Mouse (Mus musculus): ENCODE measurements around the gene Sirt7. TPM values are rescaled to one million over a fixed set of nuclear protein-coding genes. Genes with fewer than 3 reads are reported as not detected.
A peak's percentile ranks its signal among the peaks of the same experiment; 100 is the strongest.

Gene Sirt7
- polyA plus RNA-seq, 1 experiment from 2014 or later = 48.2 TPM

DNA sequence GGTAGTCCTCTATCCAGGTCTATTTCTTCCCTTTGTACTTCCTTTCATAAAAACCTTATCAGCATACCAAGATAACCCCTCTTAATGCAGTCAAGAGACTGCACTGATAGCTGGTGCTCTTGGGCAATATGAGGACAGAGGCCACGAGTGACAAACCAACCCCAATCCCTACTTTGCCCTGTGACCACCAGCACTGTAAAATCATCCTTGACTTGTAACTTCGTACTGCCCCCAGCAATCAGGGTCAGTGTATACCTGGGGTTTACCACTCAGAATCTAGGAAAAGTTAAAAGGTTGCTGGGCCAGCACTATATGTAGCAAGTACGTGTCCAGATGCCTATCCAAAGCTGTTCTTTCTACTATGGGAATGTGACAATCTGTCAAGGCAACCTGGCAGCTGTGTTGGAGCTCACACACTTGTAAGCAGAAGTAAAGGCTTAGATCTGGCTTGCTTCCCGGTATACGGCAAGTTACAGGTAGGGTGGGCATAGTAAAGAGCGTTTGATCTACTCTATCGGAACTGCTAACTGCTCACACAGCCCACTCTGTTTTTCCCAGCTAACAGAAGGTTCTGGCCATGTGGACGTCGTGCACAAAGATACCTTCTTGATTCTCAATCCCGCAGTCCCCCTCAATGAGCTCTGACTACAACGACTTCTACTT is 53.2 kb downstream of the Sirt7 start:
- WGBS = 19% methylated on average over 11 of the region's 11 CpGs
- Histone ChIP-seq H3K4me2 (replicated peaks) (peak overlapping the region; percentile 83), H3K9ac (replicated peaks) (peak overlapping the region; percentile 90), H3K36me3 (peaks cover 45% of the 10 kb centered on the region), H3K27ac (replicated peaks) (peak overlapping the region; percentile 93; the same call in 1 of the 2 replicates), H3K4me1 (peaks cover 24% of the 10 kb centered on the region), H3K4me3 (peak overlapping the region; percentile 91), H3K9me3 (no peaks in the 10 kb centered on the region), H3K27me3 (no peaks in the 10 kb centered on the region)
- ATAC-seq (ENCODE audit: low FRiP score, low read depth) = no peak

DNA sequence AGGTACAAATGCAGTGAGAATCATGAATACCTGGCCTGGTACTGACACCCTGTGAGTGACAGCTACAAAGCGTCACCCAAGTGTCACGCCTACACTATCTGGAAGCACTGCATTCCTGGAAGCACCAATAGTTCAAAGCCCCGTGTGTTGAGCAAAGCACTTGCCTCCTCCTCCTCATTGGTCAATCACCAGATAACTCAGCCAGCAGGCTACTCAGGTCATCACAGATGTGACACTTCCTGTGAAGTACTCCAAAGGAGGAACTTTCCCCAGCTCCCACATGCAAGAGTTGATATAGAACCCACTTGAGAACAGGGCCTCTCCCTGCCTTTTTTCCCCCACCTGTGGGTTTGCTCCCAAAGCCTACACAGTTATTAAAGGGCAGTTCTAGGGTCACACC is 53.9 kb downstream of the Sirt7 start:
- no peak for ATAC-seq (ENCODE audit: low FRiP score, low read depth)
- Histone ChIP-seq H3K9ac (replicated peaks) (peak overlapping the region; percentile 90), H3K4me2 (replicated peaks) (peak overlapping the region; percentile 83), H3K9me3 (no peaks in the 10 kb centered on the region), H3K4me3 (peak overlapping the region; percentile 91), H3K4me1 (peaks cover 24% of the 10 kb centered on the region), H3K27ac (replicated peaks) (no peak overlapping the region), H3K27me3 (no peaks in the 10 kb centered on the region), H3K36me3 (peaks cover 53% of the 10 kb centered on the region)
- WGBS = 89% methylated on average over 3 of the region's 3 CpGs

Small RNA genes lying within 50 kb of the gene (microRNA-seq; reads per million reads assigned to microRNA genes)
- 1.9 reads per million for gene Mir6936

Other genes with a start within 250 kb of the Sirt7 start
- 51.3 and 55.4 TPM in 2 replicates for gene Faap100, start 246.5 kb downstream of the Sirt7 start, polyA plus RNA-seq (2016; fragmentation: Nextera tagmentation; extraction: Ambion mirVana)
- gene Nploc4, start 187.5 kb downstream of the Sirt7 start, polyA plus RNA-seq (2016; fragmentation: Nextera tagmentation; extraction: Ambion mirVana) = 51.8 and 54.6 TPM in 2 replicates
- gene Tspan10, start 182.6 kb downstream of the Sirt7 start, polyA plus RNA-seq (2016; fragmentation: Nextera tagmentation; extraction: Ambion mirVana) = not detected in 2 replicates
- gene Pde6g, start 171.7 kb downstream of the Sirt7 start, polyA plus RNA-seq (2016; fragmentation: Nextera tagmentation; extraction: Ambion mirVana) = 0.20 TPM in 1 of 2 replicates, not detected in the other
- gene Oxld1, start 167.2 kb downstream of the Sirt7 start, polyA plus RNA-seq (2016; fragmentation: Nextera tagmentation; extraction: Ambion mirVana) = 11.7 and 11.9 TPM in 2 replicates
- gene Ccdc137, start 167.1 kb downstream of the Sirt7 start, polyA plus RNA-seq (2016; fragmentation: Nextera tagmentation; extraction: Ambion mirVana) = 30.1 and 35.1 TPM in 2 replicates
- 56.4 and 58.8 TPM in 2 replicates for gene Arl16, start 157.6 kb downstream of the Sirt7 start, polyA plus RNA-seq (2016; fragmentation: Nextera tagmentation; extraction: Ambion mirVana)
- gene Mrpl12, start 140.6 kb downstream of the Sirt7 start, polyA plus RNA-seq (2016; fragmentation: Nextera tagmentation; extraction: Ambion mirVana) = 112 and 118 TPM in 2 replicates
- gene Slc25a10, start 133.4 kb downstream of the Sirt7 start, polyA plus RNA-seq (2016; fragmentation: Nextera tagmentation; extraction: Ambion mirVana) = 37.7 and 38.8 TPM in 2 replicates
- 0.18 and 0.29 TPM in 2 replicates for gene Gcgr, start 94.5 kb downstream of the Sirt7 start, polyA plus RNA-seq (2016; fragmentation: Nextera tagmentation; extraction: Ambion mirVana)
- gene Mcrip1, start 75.5 kb downstream of the Sirt7 start, polyA plus RNA-seq (2016; fragmentation: Nextera tagmentation; extraction: Ambion mirVana) = 212 and 232 TPM in 2 replicates
- gene Ppp1r27, start 74.1 kb downstream of the Sirt7 start, polyA plus RNA-seq (2016; fragmentation: Nextera tagmentation; extraction: Ambion mirVana) = not detected in 2 replicates
- 384 and 418 TPM in 2 replicates for gene P4hb, start 52.0 kb downstream of the Sirt7 start, polyA plus RNA-seq (2016; fragmentation: Nextera tagmentation; extraction: Ambion mirVana)
- 504 and 557 TPM in 2 replicates for gene Arhgdia, start 43.6 kb downstream of the Sirt7 start, polyA plus RNA-seq (2016; fragmentation: Nextera tagmentation; extraction: Ambion mirVana)
- gene Alyref, start 26.9 kb downstream of the Sirt7 start, polyA plus RNA-seq (2016; fragmentation: Nextera tagmentation; extraction: Ambion mirVana) = 652 and 655 TPM in 2 replicates
- gene Anapc11, start 26.8 kb downstream of the Sirt7 start, polyA plus RNA-seq (2016; fragmentation: Nextera tagmentation; extraction: Ambion mirVana) = 165 and 182 TPM in 2 replicates
- 0.98 TPM in 1 of 2 replicates, not detected in the other for gene Npb, start 16.8 kb downstream of the Sirt7 start, polyA plus RNA-seq (2016; fragmentation: Nextera tagmentation; extraction: Ambion mirVana)
- gene Pcyt2, start 7.3 kb downstream of the Sirt7 start, polyA plus RNA-seq (2016; fragmentation: Nextera tagmentation; extraction: Ambion mirVana) = 148 and 157 TPM in 2 replicates
- gene Mafg, start 8.4 kb upstream of the Sirt7 start, polyA plus RNA-seq (2016; fragmentation: Nextera tagmentation; extraction: Ambion mirVana) = 33.3 and 36.8 TPM in 2 replicates
- 31.6 and 34.1 TPM in 2 replicates for gene Pycr1, start 18.5 kb upstream of the Sirt7 start, polyA plus RNA-seq (2016; fragmentation: Nextera tagmentation; extraction: Ambion mirVana)
- 0.99 TPM in 1 of 2 replicates, not detected in the other for gene Myadml2, start 22.9 kb upstream of the Sirt7 start, polyA plus RNA-seq (2016; fragmentation: Nextera tagmentation; extraction: Ambion mirVana)
- gene Notum, start 35.9 kb upstream of the Sirt7 start, polyA plus RNA-seq (2016; fragmentation: Nextera tagmentation; extraction: Ambion mirVana) = 0.58 and 0.87 TPM in 2 replicates
- gene Aspscr1, start 47.7 kb upstream of the Sirt7 start, polyA plus RNA-seq (2016; fragmentation: Nextera tagmentation; extraction: Ambion mirVana) = 149 and 154 TPM in 2 replicates
- gene Cenpx, start 88.5 kb upstream of the Sirt7 start, polyA plus RNA-seq (2016; fragmentation: Nextera tagmentation; extraction: Ambion mirVana) = 120 and 121 TPM in 2 replicates
- gene Lrrc45, start 88.7 kb upstream of the Sirt7 start, polyA plus RNA-seq (2016; fragmentation: Nextera tagmentation; extraction: Ambion mirVana) = 74.5 and 75.1 TPM in 2 replicates
- gene Rac3, start 96.2 kb upstream of the Sirt7 start, polyA plus RNA-seq (2016; fragmentation: Nextera tagmentation; extraction: Ambion mirVana) = 70.5 and 74.2 TPM in 2 replicates
- 11.8 and 14.6 TPM in 2 replicates for gene Dcxr, start 102.0 kb upstream of the Sirt7 start, polyA plus RNA-seq (2016; fragmentation: Nextera tagmentation; extraction: Ambion mirVana)
- gene Cbr2, start 106.9 kb upstream of the Sirt7 start, polyA plus RNA-seq (2016; fragmentation: Nextera tagmentation; extraction: Ambion mirVana) = 2.0 and 2.3 TPM in 2 replicates
- gene Hmga1b, start 137.6 kb upstream of the Sirt7 start, polyA plus RNA-seq (2016; fragmentation: Nextera tagmentation; extraction: Ambion mirVana) = 5.4 and 6.8 TPM in 2 replicates
- gene Rfng, start 159.0 kb upstream of the Sirt7 start, polyA plus RNA-seq (2016; fragmentation: Nextera tagmentation; extraction: Ambion mirVana) = 63.4 and 66.4 TPM in 2 replicates
- gene Gps1, start 159.0 kb upstream of the Sirt7 start, polyA plus RNA-seq (2016; fragmentation: Nextera tagmentation; extraction: Ambion mirVana) = 235 and 248 TPM in 2 replicates
- 64.2 and 67.6 TPM in 2 replicates for gene Dus1l, start 171.2 kb upstream of the Sirt7 start, polyA plus RNA-seq (2016; fragmentation: Nextera tagmentation; extraction: Ambion mirVana)
- 139 and 140 TPM in 2 replicates for gene Fasn, start 199.3 kb upstream of the Sirt7 start, polyA plus RNA-seq (2016; fragmentation: Nextera tagmentation; extraction: Ambion mirVana)

All from midbrain, embryonic 12.5 days (tissue).